Mouse (Mus musculus): ENCODE measurements at regions not wholly inside any gene's neighbourhood (a gene's known extent, or its start where the extent isn't known, plus 50 kb on each side); places are given as distances from the start of the nearest gene placed in this dataset.

- TF ChIP-seq CHD2 (IDR thresholded peaks at IDR 0.05; ENCODE audit: low read depth, low read length) (no peak), ZC3H11A (IDR thresholded peaks at IDR 0.05; ENCODE audit: borderline replicate concordance, low read depth, low read length) (no peak)
These were observed 559.0 kb upstream of the Syt1 start for GRCm38 (mm10) chr10:109569798-109570197.
